Mouse (Mus musculus) thymus, postnatal 4 days (tissue): ENCODE measurements around the gene Ctc1.

Experiments used
- DNase-seq: peaks from one replicate; pipeline ENCODE4 v3.0.0; 2021

Ctc1 gene

GRCm38 (mm10) chr11:69050748-69051147 is 35.0 kb downstream of the Ctc1 start:
- no peak for DNase-seq

GRCm38 (mm10) chr11:69051771-69052170 is 36.1 kb downstream of the Ctc1 start:
- DNase-seq, result no peak

- DNase-seq, result no peak
Measured at GRCm38 (mm10) chr11:69052824-69053421, 37.2 kb downstream of the Ctc1 start.

GRCm38 (mm10) chr11:69053848-69054247 is 38.1 kb downstream of the Ctc1 start:
- no peak for DNase-seq

- no peak for DNase-seq
Measured at GRCm38 (mm10) chr11:69058265-69058664, 42.6 kb downstream of the Ctc1 start.

GRCm38 (mm10) chr11:69058729-69059356 is 43.1 kb downstream of the Ctc1 start:
- no peak for DNase-seq

GRCm38 (mm10) chr11:69059357-69059974 is 43.8 kb downstream of the Ctc1 start, which contains the start of gene Borcs6:
Gene Borcs6 (plus strand): TSS chr11:69059717.
- DNase-seq, result peak; percentile 94

- DNase-seq, result peak; percentile 81
Measured at GRCm38 (mm10) chr11:69059975-69060411, 44.3 kb downstream of the Ctc1 start.

- peak; percentile 61 for DNase-seq
Measured at GRCm38 (mm10) chr11:69060448-69061254, 44.9 kb downstream of the Ctc1 start.

GRCm38 (mm10) chr11:69061255-69061912 is 45.7 kb downstream of the Ctc1 start:
- no peak for DNase-seq

GRCm38 (mm10) chr11:69062194-69062760 is 46.6 kb downstream of the Ctc1 start:
- peak; percentile 81 for DNase-seq

GRCm38 (mm10) chr11:69062761-69063224 is 47.1 kb downstream of the Ctc1 start:
- peak; percentile 96 for DNase-seq

- peak; percentile 93 for DNase-seq
Measured at GRCm38 (mm10) chr11:69063413-69064201, 47.9 kb downstream of the Ctc1 start.

- DNase-seq, result no peak
Measured at GRCm38 (mm10) chr11:69064259-69065133, 48.8 kb downstream of the Ctc1 start.

- DNase-seq, result no peak
Measured at GRCm38 (mm10) chr11:69065394-69065925, 49.7 kb downstream of the Ctc1 start.

GRCm38 (mm10) chr11:69066163-69066861 is 50.6 kb downstream of the Ctc1 start:
- peak; percentile 49 for DNase-seq

- DNase-seq, result peak; percentile 88
Measured at GRCm38 (mm10) chr11:69066956-69067355, 51.2 kb downstream of the Ctc1 start.

GRCm38 (mm10) chr11:69067601-69068000 is 51.9 kb downstream of the Ctc1 start:
- DNase-seq, result no peak

GRCm38 (mm10) chr11:69070093-69070492 is 54.4 kb downstream of the Ctc1 start:
- no peak for DNase-seq
